Mouse (Mus musculus) embryonic facial prominence, embryonic 15.5 days (tissue): ENCODE measurements around the gene Tecr. TPM values are rescaled to one million over a fixed set of nuclear protein-coding genes. Genes with fewer than 3 reads are reported as not detected.

Source experiments
- ATAC-seq: fragments of 200-750 bp; cut with Nextera tagmentation; 2 replicates; pipeline ENCODE4 v1.8.0; 2017; ENCODE audit warnings: low read depth, moderate TSS enrichment; ENCODE audit not compliant: insufficient number of reproducible peaks, low FRiP score, low TSS enrichment
- H3K27ac ChIP-seq: fragments of 300-500 bp; sonication (generic); replicated peaks from 2 replicates; pipeline ENCODE4 v1.5.1; 2015; ENCODE audit warnings: mild to moderate bottlenecking, inconsistent platforms
- H3K27me3 ChIP-seq: fragments of 300-500 bp; sonication (generic); 2 replicates; pipeline ENCODE4 v1.6.1; 2015; ENCODE audit warnings: inconsistent platforms
- H3K36me3 ChIP-seq: fragments of 300-500 bp; sonication (generic); 2 replicates; pipeline ENCODE4 v1.6.1; 2015; ENCODE audit warnings: mild to moderate bottlenecking, inconsistent platforms
- H3K4me1 ChIP-seq: fragments of 300-500 bp; sonication (generic); 2 replicates; pipeline ENCODE4 v1.6.1; 2015; ENCODE audit warnings: inconsistent platforms
- H3K4me2 ChIP-seq: fragments of 300-500 bp; sonication (generic); replicated peaks from 2 replicates; pipeline ENCODE4 v1.6.1; 2015; ENCODE audit warnings: mild to moderate bottlenecking, inconsistent platforms
- H3K4me3 ChIP-seq: fragments of 300-500 bp; sonication (generic); replicated peaks from 2 replicates; pipeline ENCODE4 v1.5.1; 2015; ENCODE audit warnings: mild to moderate bottlenecking, inconsistent platforms
- H3K9ac ChIP-seq: fragments of 300-500 bp; sonication (generic); 2 replicates; pipeline ENCODE4 v1.6.1; 2015; ENCODE audit warnings: inconsistent platforms
- H3K9me3 ChIP-seq: fragments of 300-500 bp; sonication (generic); replicated peaks from 2 replicates; pipeline ENCODE4 v1.6.1; 2016; ENCODE audit warnings: inconsistent platforms
- WGBS: fragments of 180-500 bp; shearing (Covaris S2); methylation state at CpG from one replicate; pipeline ENCODE4 v1.1.7; 2015; 5-methylcytosine and 5-hydroxymethylcytosine counted together
- polyA plus RNA-seq: library from polyadenylated mRNA; unstranded; fragments of >200 nt; fragmentation: Nextera tagmentation; extraction: Ambion mirVana; gene quantifications from 2 replicates; pipeline ENCODE4 v1.2.1, GENCODE M21; 2015

Gene Tecr
- polyA plus RNA-seq, 1 experiment from 2014 or later = 549 TPM

- ATAC-seq = no peak
- no peak overlapping the region for H3K4me2 ChIP-seq
- H3K27ac ChIP-seq = no peak overlapping the region
- no peaks in the 10 kb centered on the region for H3K9me3 ChIP-seq
- H3K9ac ChIP-seq = no peak overlapping the region
- no peak overlapping the region for H3K4me3 ChIP-seq
- no peaks in the 10 kb centered on the region for H3K27me3 ChIP-seq
- H3K36me3 ChIP-seq = no peaks in the 10 kb centered on the region
- 90% methylated on average over 2 of the region's 2 CpGs for WGBS
- H3K4me1 ChIP-seq = no peaks in the 10 kb centered on the region
Measured at GRCm38 (mm10) chr8:83534802-83535201, 73.0 kb downstream of the Tecr start.

Other genes with a start within 250 kb of the Tecr start
- 3.1 and 6.0 TPM in 2 replicates for gene Clgn, start 218.1 kb downstream of the Tecr start, polyA plus RNA-seq
- 99.0 and 103 TPM in 2 replicates for gene Scoc, start 149.6 kb downstream of the Tecr start, polyA plus RNA-seq
- 0.14 and 0.36 TPM in 2 replicates for gene Olfr370, start 72.2 kb downstream of the Tecr start, polyA plus RNA-seq
- gene Ndufb7, start 41.3 kb downstream of the Tecr start, polyA plus RNA-seq = 285 and 288 TPM in 2 replicates
- gene Dnajb1, start 222 bp upstream of the Tecr start, polyA plus RNA-seq = 75.2 and 76.6 TPM in 2 replicates
- gene Gipc1, start 44.7 kb upstream of the Tecr start, polyA plus RNA-seq = 180 and 192 TPM in 2 replicates
- 1.2 and 1.4 TPM in 2 replicates for gene Ptger1, start 58.7 kb upstream of the Tecr start, polyA plus RNA-seq
- gene Pkn1, start 91.2 kb upstream of the Tecr start, polyA plus RNA-seq = 23.7 and 25.8 TPM in 2 replicates
- 132 and 134 TPM in 2 replicates for gene Ddx39, start 107.2 kb upstream of the Tecr start, polyA plus RNA-seq
- gene Adgre5, start 133.4 kb upstream of the Tecr start, polyA plus RNA-seq = 44.3 and 50.1 TPM in 2 replicates